Mouse (Mus musculus) right cerebral cortex, postnatal 10 days (tissue): ENCODE measurements at regions not wholly inside any gene's neighbourhood (a gene's known extent, or its start where the extent isn't known, plus 50 kb on each side); places are given as distances from the start of the nearest gene placed in this dataset.
"Not testable (repeated sequence)": the region's sequence is repeated elsewhere in the genome, so short reads cannot be mapped to it uniquely, and the experiment has no call there.

Experiments
- DNase-seq, 2 experiments: peaks; one replicate each; pipeline ENCODE4 v3.0.0; 2021; ENCODE audit warnings: low spot score in 2 of 2

- no peak for DNase-seq
Measured at GRCm38 (mm10) chr4:105641582-105641981, 148.1 kb upstream of the Gm12728 start.

- DNase-seq = no peak
Measured at GRCm38 (mm10) chr4:105648820-105649446, 140.7 kb upstream of the Gm12728 start.

GRCm38 (mm10) chr4:105649447-105649833, 140.2 kb upstream of the Gm12728 start:
- no peak for DNase-seq

GRCm38 (mm10) chr4:105656071-105656655, 133.5 kb upstream of the Gm12728 start:
- DNase-seq = peak in 1 of 2 experiments; percentile 20

GRCm38 (mm10) chr4:105658581-105658980, 131.1 kb upstream of the Gm12728 start:
- no peak for DNase-seq

GRCm38 (mm10) chr4:105676690-105677089, 113.0 kb upstream of the Gm12728 start:
- no peak for DNase-seq

- no peak for DNase-seq
Measured at GRCm38 (mm10) chr4:105690716-105691115, 99.0 kb upstream of the Gm12728 start.

GRCm38 (mm10) chr4:105692380-105692779, 97.3 kb upstream of the Gm12728 start:
- no peak for DNase-seq

GRCm38 (mm10) chr4:105695895-105696294, 93.8 kb upstream of the Gm12728 start:
- no peak for DNase-seq

- no peak for DNase-seq
Measured at GRCm38 (mm10) chr4:105697123-105697522, 92.5 kb upstream of the Gm12728 start.

GRCm38 (mm10) chr4:105702036-105702435, 87.6 kb upstream of the Gm12728 start:
- no peak for DNase-seq

GRCm38 (mm10) chr4:105703408-105703807, 86.3 kb upstream of the Gm12728 start:
- no peak for DNase-seq

- DNase-seq = no peak
Measured at GRCm38 (mm10) chr4:105704271-105704670, 85.4 kb upstream of the Gm12728 start.

- no peak for DNase-seq
Measured at GRCm38 (mm10) chr4:105705996-105706395, 83.7 kb upstream of the Gm12728 start.

- DNase-seq = peak in 1 of 2 experiments; percentile 21
Measured at GRCm38 (mm10) chr4:105708080-105708796, 81.4 kb upstream of the Gm12728 start.

GRCm38 (mm10) chr4:105713956-105714355, 75.7 kb upstream of the Gm12728 start:
- DNase-seq = peak; percentile 25 to 28

- no peak for DNase-seq
Measured at GRCm38 (mm10) chr4:105718080-105718479, 71.6 kb upstream of the Gm12728 start.

GRCm38 (mm10) chr4:105728696-105729095, 61.0 kb upstream of the Gm12728 start:
- no peak for DNase-seq

GRCm38 (mm10) chr4:105730900-105731299, 58.8 kb upstream of the Gm12728 start:
- DNase-seq = no peak

- not testable (repeated sequence) for DNase-seq
Measured at GRCm38 (mm10) chr4:105735116-105735515, 54.6 kb upstream of the Gm12728 start.
